Mouse (Mus musculus): ENCODE measurements around the gene Abcg4. TPM values are rescaled to one million over a fixed set of nuclear protein-coding genes. Genes with fewer than 3 reads are reported as not detected.
"Not testable (repeated sequence)": the region's sequence is repeated elsewhere in the genome, so short reads cannot be mapped to it uniquely, and the experiment has no call there.

The Abcg4 gene
- polyA plus RNA-seq, 1 experiment from 2014 or later: 32.1 TPM

DNA sequence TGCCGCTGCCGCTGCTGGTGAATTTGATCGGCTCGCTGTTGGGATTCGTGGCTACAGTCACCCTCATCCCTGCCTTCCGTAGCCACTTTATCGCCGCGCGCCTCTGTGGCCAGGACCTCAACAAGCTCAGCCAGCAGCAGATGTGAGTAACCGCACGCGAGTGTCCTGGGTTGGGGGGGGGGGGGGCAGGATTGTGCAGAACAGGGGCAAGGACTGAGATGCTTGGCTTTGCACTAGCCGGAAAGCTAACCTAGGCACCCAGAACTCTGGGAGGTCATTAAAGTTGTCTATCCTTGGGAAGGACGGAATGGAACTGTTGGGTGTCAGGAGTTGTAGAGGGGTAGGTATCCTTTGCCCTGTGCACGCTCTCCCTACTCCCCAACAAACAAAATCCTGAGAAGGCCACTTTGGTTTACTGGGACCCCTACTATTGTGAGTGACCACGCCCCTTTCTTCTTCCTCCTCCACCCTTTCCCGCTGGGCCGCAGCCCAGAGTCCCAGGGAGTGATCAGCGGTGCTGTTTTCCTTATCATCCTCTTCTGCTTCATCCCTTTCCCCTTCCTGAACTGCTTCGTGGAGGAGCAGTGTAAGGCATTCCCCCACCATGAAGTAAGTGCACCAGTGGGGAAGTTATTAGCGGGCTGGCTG lies 38.8 kb upstream of the Abcg4 start:
- H3K9ac ChIP-seq: peak overlapping the region; percentile 71
- H3K4me2 ChIP-seq: peak overlapping the region; percentile 73
- H3K27ac ChIP-seq (replicated peaks): peak overlapping the region; percentile 88
- peaks cover 29% of the 10 kb centered on the region for H3K36me3 ChIP-seq
- no peaks in the 10 kb centered on the region for H3K27me3 ChIP-seq
- H3K9me3 ChIP-seq: no peaks in the 10 kb centered on the region
- peak; percentile 33 for ATAC-seq (ENCODE audit: low FRiP score, low read depth)
- peak overlapping the region; percentile 66 for H3K4me3 ChIP-seq
- under 1% methylated on average over 22 of the region's 22 CpGs for WGBS
- peaks cover 15% of the 10 kb centered on the region for H3K4me1 ChIP-seq (replicated peaks)

- Histone ChIP-seq H3K27ac (replicated peaks) (peak overlapping the region; percentile 88), H3K4me1 (replicated peaks) (peaks cover 15% of the 10 kb centered on the region), H3K36me3 (peaks cover 23% of the 10 kb centered on the region), H3K9me3 (no peaks in the 10 kb centered on the region), H3K4me2 (peak overlapping the region; percentile 73), H3K27me3 (no peaks in the 10 kb centered on the region), H3K4me3 (peak overlapping the region; percentile 66), H3K9ac (peak overlapping the region; percentile 71)
- under 1% methylated on average over 37 of the region's 38 CpGs for WGBS
- peak; percentile 94 for ATAC-seq (ENCODE audit: low FRiP score, low read depth)
These were observed 38.1 kb upstream of the Abcg4 start for GRCm38 (mm10) chr9:44326371-44327063.

GRCm38 (mm10) chr9:44325768-44326370 lies 37.5 kb upstream of the Abcg4 start, which contains the start of gene Dpagt1:
TSS of gene Dpagt1 (plus strand) at chr9:44326019.
- Histone ChIP-seq H3K4me3 (peak within 1 kb of the TSS; percentile 66), H3K36me3 (peaks cover 18% of the 10 kb centered on the region; the same call in 1 of the 2 replicates), H3K27me3 (no peaks in the 10 kb centered on the region), H3K4me2 (peak within 1 kb of the TSS; percentile 73), H3K9ac (peak within 1 kb of the TSS; percentile 71), H3K9me3 (no peaks in the 10 kb centered on the region), H3K4me1 (replicated peaks) (peaks cover 18% of the 10 kb centered on the region), H3K27ac (replicated peaks) (peak within 1 kb of the TSS; percentile 88)
- 4% methylated on average over 12 of the region's 12 CpGs for WGBS
- peak; percentile 68 for ATAC-seq (ENCODE audit: low FRiP score, low read depth)

DNA sequence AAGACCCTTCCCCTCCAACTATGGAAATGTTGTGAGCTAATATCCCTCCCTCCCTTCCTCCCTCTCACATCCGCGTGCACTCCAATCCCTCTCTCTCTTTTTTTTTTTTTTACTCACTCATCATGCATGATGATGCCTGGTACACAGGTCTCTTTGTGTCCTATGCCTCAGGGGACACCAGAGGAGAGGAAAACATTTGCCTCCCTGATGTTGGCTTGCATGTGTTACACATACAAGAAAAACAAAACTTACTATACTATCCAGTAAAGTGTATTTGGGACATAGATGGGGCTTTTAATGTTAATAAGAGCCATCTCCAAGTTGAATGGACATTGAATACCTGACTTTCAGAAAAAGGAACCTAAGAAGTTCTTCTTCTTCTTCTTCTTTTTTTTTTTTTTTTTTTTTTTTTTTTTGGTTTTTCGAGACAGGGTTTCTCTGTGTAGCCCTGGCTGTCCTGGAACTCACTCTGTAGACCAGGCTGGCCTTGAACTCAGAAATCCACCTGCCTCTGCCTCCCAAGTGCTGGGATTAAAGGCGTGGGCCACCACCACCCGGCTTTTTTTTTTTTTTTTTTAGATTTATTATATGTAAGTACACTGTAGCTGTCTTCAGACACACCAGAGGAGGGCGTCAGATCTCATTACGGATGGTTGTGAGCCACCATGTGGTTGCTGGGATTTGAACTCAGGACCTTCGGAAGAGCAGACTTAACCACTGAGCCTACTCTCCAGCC lies 36.8 kb upstream of the Abcg4 start:
- H3K4me3 ChIP-seq; ATAC-seq (ENCODE audit: low FRiP score, low read depth); H3K9me3 ChIP-seq; H3K27me3 ChIP-seq; H3K9ac ChIP-seq: not testable (repeated sequence)
- Histone ChIP-seq H3K4me1 (replicated peaks) (peaks cover 21% of the 10 kb centered on the region), H3K4me2 (peak overlapping the region; percentile 73), H3K27ac (replicated peaks) (peak overlapping the region; percentile 88; the same call in 1 of the 2 replicates), H3K36me3 (peaks cover 12% of the 10 kb centered on the region; the same call in 1 of the 2 replicates)
- 62% methylated on average over 7 of the region's 8 CpGs for WGBS

DNA sequence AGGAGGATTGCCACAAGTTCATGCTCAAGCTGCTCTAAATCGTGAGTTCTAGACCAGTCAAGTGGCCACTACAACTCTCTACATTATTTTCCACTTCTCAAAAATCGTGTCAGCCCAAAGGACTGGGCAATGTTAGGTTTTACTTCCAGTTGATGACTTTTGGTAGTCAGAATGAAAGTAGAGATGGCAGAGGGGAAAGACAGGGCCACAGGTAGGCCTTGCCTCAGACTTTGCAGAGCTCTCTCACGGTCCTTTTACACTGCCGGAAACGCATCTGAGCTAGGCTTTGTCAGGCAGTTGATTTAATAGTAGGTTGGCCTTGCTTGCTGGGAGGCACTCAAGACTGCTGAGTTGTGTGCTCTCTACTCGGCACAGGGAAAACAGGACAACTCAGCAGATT lies 35.7 kb upstream of the Abcg4 start:
- Histone ChIP-seq H3K4me3 (no peak overlapping the region), H3K9me3 (no peaks in the 10 kb centered on the region), H3K36me3 (peaks cover 4% of the 10 kb centered on the region; the same call in 1 of the 2 replicates), H3K4me2 (no peak overlapping the region), H3K4me1 (replicated peaks) (peaks cover 25% of the 10 kb centered on the region), H3K27me3 (no peaks in the 10 kb centered on the region), H3K9ac (no peak overlapping the region), H3K27ac (replicated peaks) (no peak overlapping the region)
- 76% methylated on average over 6 of the region's 6 CpGs for WGBS
- no peak for ATAC-seq (ENCODE audit: low FRiP score, low read depth)

DNA sequence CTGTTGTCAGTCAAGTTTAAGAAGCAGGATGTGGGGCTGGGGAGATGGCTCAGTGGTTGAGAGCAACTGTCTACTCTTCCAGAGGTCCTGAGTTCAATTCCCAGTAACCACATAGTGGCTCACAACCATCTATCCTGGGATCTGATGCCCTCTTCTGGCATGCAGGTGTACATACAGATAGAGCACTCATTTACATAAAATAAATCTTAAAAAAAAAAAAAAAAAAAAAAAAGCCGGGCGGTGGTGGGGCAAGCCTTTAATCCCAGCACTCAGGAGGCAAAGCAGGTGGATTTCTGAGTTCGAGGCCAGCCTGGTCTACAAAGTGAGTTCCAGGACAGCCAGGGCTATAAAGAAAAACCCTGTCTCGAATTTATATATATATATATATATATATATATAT lies 35.2 kb upstream of the Abcg4 start:
- H3K4me3 ChIP-seq; ATAC-seq (ENCODE audit: low FRiP score, low read depth); H3K4me2 ChIP-seq; H3K9ac ChIP-seq; H3K27me3 ChIP-seq; H3K36me3 ChIP-seq; H3K9me3 ChIP-seq; H3K27ac ChIP-seq (replicated peaks): not testable (repeated sequence)
- WGBS: 68% methylated on average over 4 of the region's 4 CpGs
- peaks cover 30% of the 10 kb centered on the region for H3K4me1 ChIP-seq (replicated peaks)

GRCm38 (mm10) chr9:44320799-44321133 lies 32.4 kb upstream of the Abcg4 start:
- Histone ChIP-seq H3K36me3 (peaks cover 4% of the 10 kb centered on the region; the same call in 1 of the 2 replicates), H3K4me2 (peak overlapping the region; percentile 86), H3K27me3 (no peaks in the 10 kb centered on the region), H3K9me3 (no peaks in the 10 kb centered on the region), H3K4me1 (replicated peaks) (peaks cover 37% of the 10 kb centered on the region), H3K4me3 (peak overlapping the region; percentile 100), H3K9ac (peak overlapping the region; percentile 35; the same call in 1 of the 2 replicates), H3K27ac (replicated peaks) (peak overlapping the region; percentile 64)
- ATAC-seq (ENCODE audit: low FRiP score, low read depth): 0 out of 2 replicates have a peak, but pooled peaks have one; percentile 1
- 16% methylated on average over 6 of the region's 6 CpGs for WGBS

GRCm38 (mm10) chr9:44319887-44320798 lies 31.7 kb upstream of the Abcg4 start, which contains the start of gene C2cd2l:
TSS of gene C2cd2l (minus strand) at chr9:44320285.
- peak within 1 kb of the TSS; percentile 100 for H3K4me3 ChIP-seq
- WGBS: under 1% methylated on average over 67 of the region's 67 CpGs
- ATAC-seq (ENCODE audit: low FRiP score, low read depth): peak; percentile 98
- no peaks in the 10 kb centered on the region for H3K9me3 ChIP-seq
- H3K27me3 ChIP-seq: no peaks in the 10 kb centered on the region
- H3K4me2 ChIP-seq: peak within 1 kb of the TSS; percentile 86
- peak within 1 kb of the TSS; percentile 99 for H3K9ac ChIP-seq
- peak within 1 kb of the TSS; percentile 77 for H3K27ac ChIP-seq (replicated peaks)
- peaks cover 33% of the 10 kb centered on the region for H3K4me1 ChIP-seq (replicated peaks)
- H3K36me3 ChIP-seq: peaks cover 10% of the 10 kb centered on the region

DNA sequence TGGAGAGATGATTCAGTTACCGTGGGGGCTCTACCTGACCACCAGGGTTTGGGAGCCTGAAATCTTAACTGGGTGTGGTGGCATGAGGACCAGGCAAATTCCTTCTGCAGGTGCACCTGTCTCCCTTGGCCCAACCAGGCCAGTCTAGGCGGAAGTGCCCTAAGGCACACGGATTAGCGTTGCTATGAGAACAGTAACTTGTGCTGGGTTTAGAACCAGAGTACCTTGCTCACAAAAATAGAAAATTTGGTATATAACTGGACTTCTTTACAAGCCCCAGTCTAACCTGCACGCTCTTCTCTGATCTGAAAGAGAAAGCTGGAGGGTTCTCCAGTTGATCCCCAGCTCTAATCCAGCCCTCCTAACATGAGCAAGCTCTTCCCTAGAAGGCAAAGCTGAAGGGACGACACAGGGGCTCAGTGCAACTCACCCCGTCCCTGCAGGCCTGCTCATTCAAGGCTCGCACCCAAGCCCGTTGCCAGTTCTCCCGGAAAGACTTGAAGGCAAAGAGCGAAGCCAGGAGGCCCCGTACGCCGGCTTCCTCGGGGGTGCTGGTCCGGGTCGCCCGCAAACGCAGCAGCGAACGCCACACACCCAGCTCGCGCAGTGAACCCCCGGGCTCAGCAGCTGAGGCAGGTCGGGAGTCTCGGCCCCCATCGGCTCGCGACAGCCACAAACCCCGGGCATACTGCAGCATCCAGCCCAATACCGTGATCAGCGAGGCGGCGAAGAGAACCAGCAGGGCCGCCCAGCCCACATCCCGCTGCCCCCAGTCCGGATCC lies 30.9 kb upstream of the Abcg4 start:
- peak overlapping the region; percentile 100 for H3K4me3 ChIP-seq
- H3K4me1 ChIP-seq (replicated peaks): peaks cover 34% of the 10 kb centered on the region
- WGBS: 2% methylated on average over 37 of the region's 37 CpGs
- H3K9me3 ChIP-seq: no peaks in the 10 kb centered on the region
- peak overlapping the region; percentile 86 for H3K4me2 ChIP-seq
- H3K9ac ChIP-seq: peak overlapping the region; percentile 99
- peak overlapping the region; percentile 77 for H3K27ac ChIP-seq (replicated peaks)
- ATAC-seq (ENCODE audit: low FRiP score, low read depth): peak; percentile 3; the same call in 1 of the 2 replicates
- H3K36me3 ChIP-seq: peaks cover 19% of the 10 kb centered on the region
- no peaks in the 10 kb centered on the region for H3K27me3 ChIP-seq

DNA sequence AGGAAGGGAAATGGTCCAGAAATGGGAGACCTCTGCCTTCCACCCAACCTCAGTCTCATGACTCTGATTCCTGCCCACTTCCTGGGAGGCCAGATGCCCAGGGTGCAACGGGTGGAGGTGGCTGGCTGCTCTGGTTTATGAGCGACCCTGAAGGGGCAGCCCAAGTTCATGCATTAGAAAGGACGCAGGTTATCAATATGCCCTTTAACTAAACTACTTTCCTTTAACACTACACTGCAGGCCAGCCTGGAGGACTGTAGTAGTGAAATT lies 30.3 kb upstream of the Abcg4 start:
- Histone ChIP-seq H3K4me1 (replicated peaks) (peaks cover 39% of the 10 kb centered on the region), H3K9me3 (no peaks in the 10 kb centered on the region), H3K36me3 (peaks cover 23% of the 10 kb centered on the region), H3K4me3 (peak overlapping the region; percentile 100), H3K27me3 (no peaks in the 10 kb centered on the region), H3K9ac (peak overlapping the region; percentile 99), H3K27ac (replicated peaks) (no peak overlapping the region; the same call in 1 of the 2 replicates), H3K4me2 (peak overlapping the region; percentile 86)
- no peak for ATAC-seq (ENCODE audit: low FRiP score, low read depth)
- 33% methylated on average over 3 of the region's 3 CpGs for WGBS

All from hindbrain, embryonic 15.5 days (tissue).